Mouse (Mus musculus): ENCODE measurements around the gene Gpn3.

DNA sequence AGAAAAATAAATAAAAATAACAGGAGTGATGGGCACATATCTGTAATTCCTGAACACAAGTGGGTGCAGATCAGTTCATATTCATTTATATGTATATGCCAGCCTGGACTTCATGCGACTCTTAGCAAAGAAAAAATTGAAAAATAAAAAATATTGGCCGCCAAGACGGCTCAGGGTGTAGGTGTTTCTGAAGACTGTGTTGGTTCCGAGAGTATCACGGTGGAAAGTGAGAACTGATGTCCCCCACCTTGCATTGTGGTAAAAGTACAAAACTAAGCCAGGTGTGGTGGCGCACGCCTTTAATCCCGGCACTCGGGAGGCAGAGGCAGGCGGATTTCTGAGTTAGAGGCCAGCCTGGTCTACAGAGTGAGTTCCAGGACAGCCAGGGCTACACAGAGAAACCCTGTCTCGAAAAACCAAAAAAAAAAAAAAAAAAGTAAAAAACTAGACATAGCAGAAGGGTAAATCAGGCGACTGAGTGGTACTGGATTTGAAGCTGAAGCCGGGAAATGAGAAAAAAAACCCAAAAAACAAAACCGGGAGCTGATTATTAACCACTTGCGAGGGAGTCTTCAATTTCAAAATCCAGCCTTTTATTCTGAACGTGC lies 19.6 kb downstream of the Gpn3 start:
- TF ChIP-seq POLR2A (IDR thresholded peaks at IDR 0.05; ENCODE audit: insufficient read depth, low read depth, low read length): no peak
- TF ChIP-seq CTCF (IDR thresholded peaks at IDR 0.05; ENCODE audit: insufficient read depth, low read depth, low read length): no peak
